Comparison of ENCODE assay signal across 8 mouse cellular contexts in the genomic region with DNA sequence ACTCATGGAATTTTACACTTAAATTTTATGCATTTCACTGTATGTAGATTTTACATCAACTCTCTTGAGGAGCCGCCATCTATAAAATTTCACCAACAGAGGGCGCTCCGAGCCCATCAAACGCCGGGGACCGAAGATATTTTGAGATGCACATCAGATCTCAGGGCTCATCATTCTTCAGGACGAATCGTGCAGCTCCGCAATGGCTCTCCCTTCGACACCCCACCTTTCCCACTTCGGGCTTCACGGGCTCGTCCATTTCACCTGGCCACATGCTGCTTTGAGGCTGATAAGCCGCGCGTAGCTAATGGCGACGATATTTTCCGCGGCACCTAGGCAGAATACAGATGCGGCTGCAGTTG. TPM values are rescaled to one million over a fixed set of nuclear protein-coding genes. Genes with fewer than 3 reads are reported as not detected.
A peak's percentile ranks its signal among the peaks of the same experiment; 100 is the strongest.
DNase-seq lines count a peak whose midpoint lies in the region; ATAC-seq and TF ChIP-seq lines count a peak whose summit lies in the region.

No protein-coding gene starts in this region.

- no peaks in the 10 kb centered on the region for H3K36me3 ChIP-seq in forebrain, embryonic 11.5 days (ENCODE audit: control insufficient read depth, insufficient read depth, low read length)
- no peaks in the 10 kb centered on the region for H3K36me3 ChIP-seq in heart, embryonic 15.5 days
- H3K36me3 ChIP-seq in liver, embryonic 13.5 days, result no peaks in the 10 kb centered on the region
- H3K36me3 ChIP-seq in stomach, embryonic 15.5 days, result no peaks in the 10 kb centered on the region

- H3K4me1 ChIP-seq in forebrain, embryonic 11.5 days (replicated peaks; ENCODE audit: control insufficient read depth, insufficient read depth, low read length), result peaks cover 7% of the 10 kb centered on the region; the same call in 1 of the 2 replicates
- peaks cover 34% of the 10 kb centered on the region for H3K4me1 ChIP-seq in heart, embryonic 15.5 days (replicated peaks)
- peaks cover 30% of the 10 kb centered on the region for H3K4me1 ChIP-seq in liver, embryonic 13.5 days (replicated peaks)
- H3K4me1 ChIP-seq in stomach, embryonic 15.5 days, result peaks cover 26% of the 10 kb centered on the region

- H3K27ac ChIP-seq in forebrain, embryonic 11.5 days (ENCODE audit: low read depth, low read length), result no peak overlapping the region
- peak overlapping the region; percentile 89 for H3K27ac ChIP-seq in heart, embryonic 15.5 days
- no peak overlapping the region for H3K27ac ChIP-seq in liver, embryonic 13.5 days
- H3K27ac ChIP-seq in stomach, embryonic 15.5 days, result no peak overlapping the region; the same call in 1 of the 2 replicates

- DNase-seq in CD8-positive naive resting alpha-beta T cell, adult 2 months (ENCODE audit: low read depth in 2 of 2, low spot score in 2 of 2), result peak; percentile 27 to 51
- peak; percentile 96 for DNase-seq in brain, embryonic 14.5 days (ENCODE audit: low read depth)
- DNase-seq in forebrain, embryonic 11.5 days (ENCODE audit: low spot score), result peak; percentile 90
- peak; percentile 58 to 77 for DNase-seq in kidney, postnatal 25 days
- peak; percentile 34 for DNase-seq in liver, embryonic 13.5 days
- DNase-seq in neural tube, embryonic 10.5 days (ENCODE audit: extremely low spot score, low spot score), result peak; percentile 92

- H3K9me3 ChIP-seq in forebrain, embryonic 11.5 days (ENCODE audit: control insufficient read depth, low read length), result no peaks in the 10 kb centered on the region
- no peaks in the 10 kb centered on the region for H3K9me3 ChIP-seq in heart, embryonic 15.5 days (replicated peaks)
- no peaks in the 10 kb centered on the region for H3K9me3 ChIP-seq in liver, embryonic 13.5 days (replicated peaks)
- H3K9me3 ChIP-seq in stomach, embryonic 15.5 days, result no peaks in the 10 kb centered on the region

- under 1% methylated on average over 21 of the region's 21 CpGs for WGBS in forebrain, embryonic 11.5 days
- WGBS in heart, embryonic 15.5 days, result under 1% methylated on average over 21 of the region's 21 CpGs
- 1% methylated on average over 21 of the region's 21 CpGs for WGBS in liver, embryonic 13.5 days (ENCODE audit: insufficient replicate concordance)
- WGBS in stomach, embryonic 15.5 days, result under 1% methylated on average over 21 of the region's 21 CpGs

- H3K9ac ChIP-seq in forebrain, embryonic 11.5 days (ENCODE audit: low read length), result no peak overlapping the region
- H3K9ac ChIP-seq in heart, embryonic 15.5 days, result peak overlapping the region; percentile 72; the same call in 1 of the 2 replicates
- no peak overlapping the region for H3K9ac ChIP-seq in liver, embryonic 13.5 days
- H3K9ac ChIP-seq in stomach, embryonic 15.5 days, result no peak overlapping the region

- peak overlapping the region; percentile 100 for H3K4me2 ChIP-seq in forebrain, embryonic 11.5 days (ENCODE audit: low read depth, low read length, severe bottlenecking)
- H3K4me2 ChIP-seq in heart, embryonic 15.5 days, result peak overlapping the region; percentile 95
- peak overlapping the region; percentile 76 for H3K4me2 ChIP-seq in liver, embryonic 13.5 days
- H3K4me2 ChIP-seq in stomach, embryonic 15.5 days, result peak overlapping the region; percentile 99

- TF ChIP-seq CTCF in brain, embryonic 14.5 days (IDR thresholded peaks at IDR 0.05; ENCODE audit: borderline replicate concordance, extremely low read depth, insufficient read depth, insufficient read length), result peak; percentile 88

- ATAC-seq in forebrain, embryonic 11.5 days (replicated peaks; ENCODE audit: low FRiP score), result peak; percentile 14
- ATAC-seq in heart, embryonic 15.5 days (replicated peaks; ENCODE audit: insufficient number of reproducible peaks, insufficient read depth, low FRiP score, low read depth), result no peak
- ATAC-seq in liver, embryonic 13.5 days (ENCODE audit: low read depth), result no peak
- no peak for ATAC-seq in stomach, embryonic 15.5 days (ENCODE audit: insufficient read depth, low FRiP score, low read depth)

- peaks cover 29% of the 10 kb centered on the region for H3K27me3 ChIP-seq in forebrain, embryonic 11.5 days (ENCODE audit: control insufficient read depth, insufficient read depth, low read length)
- no peaks in the 10 kb centered on the region for H3K27me3 ChIP-seq in heart, embryonic 15.5 days
- peaks cover 55% of the 10 kb centered on the region for H3K27me3 ChIP-seq in liver, embryonic 13.5 days
- H3K27me3 ChIP-seq in stomach, embryonic 15.5 days (replicated peaks), result peaks cover 19% of the 10 kb centered on the region

- H3K4me3 ChIP-seq in forebrain, embryonic 11.5 days (ENCODE audit: low read depth, low read length), result peak overlapping the region; percentile 56
- peak overlapping the region; percentile 69 for H3K4me3 ChIP-seq in heart, embryonic 15.5 days
- H3K4me3 ChIP-seq in liver, embryonic 13.5 days (replicated peaks), result peak overlapping the region; percentile 56
- peak overlapping the region; percentile 65 for H3K4me3 ChIP-seq in stomach, embryonic 15.5 days (replicated peaks)

- TF ChIP-seq POLR2A in brain, embryonic 14.5 days (IDR thresholded peaks at IDR 0.05; ENCODE audit: borderline replicate concordance, extremely low read depth, insufficient read depth, insufficient read length, poor library complexity, severe bottlenecking), result no peak

RNA-seq across cellular contexts. Expression of a gene that starts 1.8 kb away (rescaled TPM):
- 5.6 and 17.0 TPM in 2 replicates for polyA plus RNA-seq in brain, embryonic 14.5 days (2012; rRNA removed)
- 6.0 and 8.1 TPM in 2 replicates for polyA plus RNA-seq in forebrain, embryonic 11.5 days (2014; fragmentation: Nextera tagmentation; extraction: Ambion mirVana)
- 7.3 and 8.5 TPM in 2 replicates for polyA plus RNA-seq in heart, embryonic 15.5 days (2015; fragmentation: Nextera tagmentation; extraction: Ambion mirVana)
- 0.10 and 0.21 TPM in 2 replicates for polyA plus RNA-seq in liver, embryonic 13.5 days (2015; fragmentation: Nextera tagmentation; extraction: Ambion mirVana)
- 3.4 and 5.7 TPM in 2 replicates for polyA plus RNA-seq in stomach, embryonic 15.5 days (2015; fragmentation: Nextera tagmentation; extraction: Ambion mirVana)

Comparison
In these comparisons a context has a peak if more than half of its experiments do, and no peak if none do; other contexts are left out.
1. DNase-seq: peak in every context shown above with its lines; median percentile 96 in brain, embryonic 14.5 days; 92 in neural tube, embryonic 10.5 days; 90 in forebrain, embryonic 11.5 days; 68 in kidney, postnatal 25 days; 39 in CD8-positive naive resting alpha-beta T cell, adult 2 months; 34 in liver, embryonic 13.5 days.